Mouse (Mus musculus): ENCODE data around the gene Reep6.

The Reep6 gene

GRCm38 (mm10) chr10:80356001-80356682, 26.4 kb downstream of the Reep6 start, which contains the start of gene Plk5:
Gene Plk5 (plus strand): TSS chr10:80356459.
- DNase-seq = no peak

- DNase-seq = no peak
These were observed 27.0 kb downstream of the Reep6 start for GRCm38 (mm10) chr10:80356737-80357136.

GRCm38 (mm10) chr10:80357336-80357735, 27.6 kb downstream of the Reep6 start:
- no peak for DNase-seq

- DNase-seq = no peak
These were observed 28.4 kb downstream of the Reep6 start for GRCm38 (mm10) chr10:80357994-80358639.

GRCm38 (mm10) chr10:80363734-80364133, 34.0 kb downstream of the Reep6 start:
- DNase-seq = no peak

GRCm38 (mm10) chr10:80365736-80366135, 36.0 kb downstream of the Reep6 start:
- DNase-seq = no peak

- DNase-seq = no peak
These were observed 38.2 kb downstream of the Reep6 start for GRCm38 (mm10) chr10:80367954-80368353.

- no peak for DNase-seq
These were observed 38.6 kb downstream of the Reep6 start for GRCm38 (mm10) chr10:80368392-80368791.

- DNase-seq = peak; percentile 53
These were observed 40.4 kb downstream of the Reep6 start for GRCm38 (mm10) chr10:80369995-80370747.

- peak; percentile 77 for DNase-seq
These were observed 41.7 kb downstream of the Reep6 start for GRCm38 (mm10) chr10:80371411-80371966.

- no peak for DNase-seq
These were observed 42.2 kb downstream of the Reep6 start for GRCm38 (mm10) chr10:80371983-80372382.

- DNase-seq = no peak
These were observed 43.0 kb downstream of the Reep6 start for GRCm38 (mm10) chr10:80372706-80373105.

- peak; percentile 80 for DNase-seq
These were observed 44.3 kb downstream of the Reep6 start for GRCm38 (mm10) chr10:80374063-80374462.

- DNase-seq = peak; percentile 94
These were observed 46.4 kb downstream of the Reep6 start for GRCm38 (mm10) chr10:80376160-80376559.

GRCm38 (mm10) chr10:80377716-80378115, 48.0 kb downstream of the Reep6 start:
- peak; percentile 42 for DNase-seq

GRCm38 (mm10) chr10:80382641-80383365, 53.0 kb downstream of the Reep6 start:
- no peak for DNase-seq

GRCm38 (mm10) chr10:80383431-80383830, 53.7 kb downstream of the Reep6 start:
- no peak for DNase-seq

GRCm38 (mm10) chr10:80384115-80384639, 54.4 kb downstream of the Reep6 start:
- no peak for DNase-seq

GRCm38 (mm10) chr10:80384709-80385108, 55.0 kb downstream of the Reep6 start:
- DNase-seq = no peak

GRCm38 (mm10) chr10:80385310-80385709, 55.6 kb downstream of the Reep6 start:
- DNase-seq = no peak
